Mouse (Mus musculus): ENCODE results near the gene Svs5.

DNA sequence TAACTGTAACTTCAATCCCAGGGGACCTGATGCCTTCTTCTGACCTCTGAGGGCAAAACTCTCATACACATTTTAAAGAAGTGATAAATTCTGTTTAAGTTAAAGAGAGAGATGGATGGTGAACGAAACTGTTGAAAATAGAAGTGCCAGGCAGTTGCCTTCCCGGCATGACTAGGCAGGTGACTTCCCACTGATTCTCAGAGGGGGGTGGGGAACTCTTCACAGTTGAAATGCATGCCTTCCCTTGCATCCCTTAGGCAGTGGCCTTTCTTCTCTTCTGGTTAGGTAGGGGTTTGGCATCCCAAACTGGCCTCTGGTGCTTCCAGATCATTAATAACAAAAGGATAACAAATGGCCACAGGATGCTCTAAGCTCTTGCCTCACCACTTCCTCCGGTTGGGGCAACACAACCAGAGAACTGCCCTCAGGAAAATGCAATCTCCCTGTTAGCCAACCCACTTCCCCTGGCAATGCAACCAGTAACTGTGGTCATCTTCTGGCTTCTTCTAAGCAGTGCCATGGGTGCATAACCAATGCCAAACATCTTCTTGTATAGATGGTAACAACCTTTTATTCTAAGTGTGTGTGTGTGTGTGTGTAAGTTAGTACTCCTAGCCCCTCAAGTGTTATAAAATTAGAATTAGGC, 40.0 kb downstream of the Svs5 start:
- TF ChIP-seq CTCF (IDR thresholded peaks at IDR 0.05; ENCODE audit: extremely low read depth, insufficient read depth, low read length) (no peak), POLR2A (IDR thresholded peaks at IDR 0.05; ENCODE audit: extremely low read depth, insufficient read depth, low read length) (no peak)

All from cortical plate, adult 2 months (tissue).